Mouse (Mus musculus): ENCODE data around the gene Mdm2. TPM values are rescaled to one million over a fixed set of nuclear protein-coding genes. Genes with fewer than 3 reads are reported as not detected.
A peak's percentile ranks its signal among the peaks of the same experiment; 100 is the strongest.

Mdm2 gene
- polyA plus RNA-seq, 1 experiment, result 83.0 TPM

DNA sequence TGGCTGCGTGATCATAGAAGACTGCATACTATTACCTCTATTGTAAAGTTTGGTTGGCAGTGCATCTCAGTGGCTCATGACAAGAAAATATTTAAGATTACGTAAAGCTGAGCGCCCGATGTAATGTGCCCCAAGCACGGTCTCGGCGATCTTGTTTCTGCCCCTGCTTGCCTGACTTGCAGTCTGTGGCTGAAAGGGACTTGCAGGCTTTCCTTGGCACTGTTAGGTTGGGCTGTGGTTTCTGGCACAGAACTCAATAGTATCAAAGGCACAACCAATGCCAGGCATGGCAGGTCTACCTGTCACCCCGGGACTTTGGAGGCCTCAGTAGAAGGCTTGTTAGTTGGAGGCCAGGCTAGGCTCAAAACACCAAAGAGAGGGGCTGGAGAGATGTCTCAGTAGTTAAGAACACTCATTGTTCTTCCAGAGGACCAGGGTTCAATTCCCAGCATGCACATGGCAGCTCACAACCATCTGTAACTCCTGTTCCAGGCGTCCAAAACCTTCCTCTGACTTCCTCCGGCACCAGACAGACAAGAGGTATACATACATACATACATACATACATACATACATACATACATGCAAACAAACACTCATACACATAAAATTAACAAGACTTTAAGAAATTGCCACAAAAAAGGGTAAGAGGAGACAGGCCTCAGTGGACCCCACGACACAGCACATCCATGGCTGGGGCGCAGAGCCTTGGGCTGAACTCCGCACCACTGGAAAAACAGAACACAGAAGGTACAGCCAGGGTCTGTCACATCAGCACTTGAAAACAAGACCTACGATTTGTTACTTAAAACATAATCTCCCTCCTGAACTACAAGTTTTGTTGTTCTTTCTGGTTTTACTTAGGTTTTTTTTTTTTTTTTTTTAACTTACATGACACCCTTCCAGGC, 51.8 kb downstream of the Mdm2 start:
- H3K4me3 ChIP-seq (ENCODE audit: control insufficient read depth, insufficient read depth, low read length), result no peak overlapping the region
- no peak for TF ChIP-seq CTCF (IDR thresholded peaks at IDR 0.05; ENCODE audit: borderline replicate concordance, control insufficient read depth, extremely low read depth, insufficient read depth, low read length, poor library complexity)
- no peak for TF ChIP-seq POLR2A (IDR thresholded peaks at IDR 0.05; ENCODE audit: control insufficient read depth, extremely low read depth, insufficient read depth, low read length, poor library complexity)
- WGBS, result 92% methylated on average over 14 of the region's 14 CpGs
- no peaks in the 10 kb centered on the region for H3K27me3 ChIP-seq (ENCODE audit: control insufficient read depth, insufficient read depth, low read length)
- no peaks in the 10 kb centered on the region for H3K36me3 ChIP-seq (ENCODE audit: control insufficient read depth, insufficient read depth, low read length)
- peaks cover 19% of the 10 kb centered on the region for H3K4me1 ChIP-seq (replicated peaks; ENCODE audit: control insufficient read depth, insufficient read depth, low read length)
- H3K27ac ChIP-seq (ENCODE audit: control insufficient read depth, insufficient read depth, low read length), result peak overlapping the region; percentile 61; the same call in 1 of the 2 replicates
- no peak for DNase-seq

DNA sequence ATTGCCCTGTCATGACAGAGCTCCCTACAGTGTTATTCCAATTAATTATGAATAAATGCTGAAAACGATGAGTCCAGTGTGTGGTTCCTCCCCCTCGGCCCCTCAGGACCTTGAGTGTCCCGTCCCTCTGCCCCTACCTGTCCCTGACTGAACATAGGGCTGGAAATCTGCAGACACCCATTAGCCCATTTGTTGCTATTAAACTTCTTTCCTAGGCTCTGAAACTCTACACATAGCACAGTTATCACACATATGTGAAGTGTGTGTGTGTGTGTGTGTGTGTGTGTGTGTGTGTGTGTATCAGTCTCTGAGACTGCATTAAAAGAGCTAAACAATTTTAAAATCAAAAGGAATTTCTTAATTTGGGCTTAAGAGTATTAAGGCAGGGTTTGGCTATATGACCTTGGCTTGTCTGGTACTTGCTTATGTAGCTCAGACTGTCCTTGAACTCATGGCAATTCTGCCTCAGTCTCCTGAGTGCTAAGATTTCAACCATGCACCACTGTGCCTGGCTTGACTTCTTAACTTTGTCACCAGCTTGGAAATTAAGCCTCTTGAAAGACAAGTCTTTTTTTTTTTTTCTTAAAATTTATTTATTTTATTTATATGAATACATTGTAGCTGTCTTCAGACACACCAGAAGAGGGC, 52.8 kb downstream of the Mdm2 start:
- no peak overlapping the region for H3K4me3 ChIP-seq (ENCODE audit: control insufficient read depth, insufficient read depth, low read length)
- no peaks in the 10 kb centered on the region for H3K36me3 ChIP-seq (ENCODE audit: control insufficient read depth, insufficient read depth, low read length)
- WGBS, result 94% methylated on average over 3 of the region's 3 CpGs
- no peaks in the 10 kb centered on the region for H3K27me3 ChIP-seq (ENCODE audit: control insufficient read depth, insufficient read depth, low read length)
- peaks cover 23% of the 10 kb centered on the region for H3K4me1 ChIP-seq (replicated peaks; ENCODE audit: control insufficient read depth, insufficient read depth, low read length)
- no peak overlapping the region for H3K27ac ChIP-seq (ENCODE audit: control insufficient read depth, insufficient read depth, low read length)
- TF ChIP-seq CTCF (IDR thresholded peaks at IDR 0.05; ENCODE audit: borderline replicate concordance, control insufficient read depth, extremely low read depth, insufficient read depth, low read length, poor library complexity) (no peak), POLR2A (IDR thresholded peaks at IDR 0.05; ENCODE audit: control insufficient read depth, extremely low read depth, insufficient read depth, low read length, poor library complexity) (no peak)
- no peak for DNase-seq

DNA sequence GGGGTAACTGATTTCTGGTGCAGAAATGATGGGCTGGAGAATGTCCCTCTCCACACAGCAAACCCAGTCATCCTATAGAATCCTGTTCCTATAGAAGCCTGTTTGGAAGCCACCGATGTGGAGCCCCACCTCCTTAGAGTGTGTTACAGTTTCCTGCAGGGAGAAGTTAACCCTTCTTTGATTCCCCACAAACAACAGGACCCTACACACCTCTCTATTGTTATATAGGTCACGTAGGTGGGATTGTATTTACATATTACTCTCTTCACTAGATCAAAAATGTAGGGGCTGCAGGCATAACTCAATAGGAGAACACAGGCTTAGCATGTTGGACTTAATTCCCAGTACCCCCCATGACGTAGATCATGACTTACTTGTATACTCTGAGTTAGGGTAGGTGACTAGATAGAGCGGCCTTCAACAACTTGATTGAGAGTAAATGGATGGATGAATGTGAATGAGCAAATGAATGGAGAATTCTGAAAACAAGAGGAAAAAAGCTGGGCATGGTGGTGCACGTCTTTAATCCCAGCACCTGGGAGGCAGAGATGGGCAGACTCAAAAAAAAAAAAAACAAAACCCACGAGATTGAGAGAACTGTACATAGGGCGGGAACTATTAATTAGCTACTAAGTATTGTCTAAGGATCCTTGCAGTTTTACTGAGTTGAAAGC, 53.4 kb downstream of the Mdm2 start:
- H3K4me1 ChIP-seq (replicated peaks; ENCODE audit: control insufficient read depth, insufficient read depth, low read length), result peaks cover 24% of the 10 kb centered on the region
- H3K36me3 ChIP-seq (ENCODE audit: control insufficient read depth, insufficient read depth, low read length), result no peaks in the 10 kb centered on the region
- 91% methylated on average over 7 of the region's 7 CpGs for WGBS
- TF ChIP-seq POLR2A (IDR thresholded peaks at IDR 0.05; ENCODE audit: control insufficient read depth, extremely low read depth, insufficient read depth, low read length, poor library complexity) (no peak), CTCF (IDR thresholded peaks at IDR 0.05; ENCODE audit: borderline replicate concordance, control insufficient read depth, extremely low read depth, insufficient read depth, low read length, poor library complexity) (no peak)
- no peak overlapping the region for H3K4me3 ChIP-seq (ENCODE audit: control insufficient read depth, insufficient read depth, low read length)
- H3K27me3 ChIP-seq (ENCODE audit: control insufficient read depth, insufficient read depth, low read length), result no peaks in the 10 kb centered on the region
- no peak for DNase-seq
- H3K27ac ChIP-seq (ENCODE audit: control insufficient read depth, insufficient read depth, low read length), result no peak overlapping the region

DNA sequence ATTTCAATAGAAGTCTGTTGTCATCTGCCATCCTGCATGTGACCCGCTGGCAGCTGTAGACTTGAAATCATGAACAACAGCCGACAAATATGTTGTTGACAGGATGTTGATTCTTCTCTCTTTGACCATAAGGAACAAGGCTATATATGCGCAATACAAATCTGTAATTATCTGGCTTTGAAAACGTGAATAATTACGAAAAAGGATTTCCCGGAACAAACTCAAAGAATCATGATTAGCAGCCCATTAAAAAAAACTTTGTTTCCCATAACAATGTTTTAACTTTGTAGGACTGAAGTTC, 53.9 kb downstream of the Mdm2 start:
- H3K4me3 ChIP-seq (ENCODE audit: control insufficient read depth, insufficient read depth, low read length), result no peak overlapping the region
- WGBS, result 93% methylated on average over 6 of the region's 6 CpGs
- H3K4me1 ChIP-seq (replicated peaks; ENCODE audit: control insufficient read depth, insufficient read depth, low read length), result peaks cover 29% of the 10 kb centered on the region
- TF ChIP-seq POLR2A (IDR thresholded peaks at IDR 0.05; ENCODE audit: control insufficient read depth, extremely low read depth, insufficient read depth, low read length, poor library complexity) (no peak), CTCF (IDR thresholded peaks at IDR 0.05; ENCODE audit: borderline replicate concordance, control insufficient read depth, extremely low read depth, insufficient read depth, low read length, poor library complexity) (no peak)
- H3K27me3 ChIP-seq (ENCODE audit: control insufficient read depth, insufficient read depth, low read length), result no peaks in the 10 kb centered on the region
- no peak overlapping the region for H3K27ac ChIP-seq (ENCODE audit: control insufficient read depth, insufficient read depth, low read length)
- no peak for DNase-seq
- H3K36me3 ChIP-seq (ENCODE audit: control insufficient read depth, insufficient read depth, low read length), result no peaks in the 10 kb centered on the region

DNA sequence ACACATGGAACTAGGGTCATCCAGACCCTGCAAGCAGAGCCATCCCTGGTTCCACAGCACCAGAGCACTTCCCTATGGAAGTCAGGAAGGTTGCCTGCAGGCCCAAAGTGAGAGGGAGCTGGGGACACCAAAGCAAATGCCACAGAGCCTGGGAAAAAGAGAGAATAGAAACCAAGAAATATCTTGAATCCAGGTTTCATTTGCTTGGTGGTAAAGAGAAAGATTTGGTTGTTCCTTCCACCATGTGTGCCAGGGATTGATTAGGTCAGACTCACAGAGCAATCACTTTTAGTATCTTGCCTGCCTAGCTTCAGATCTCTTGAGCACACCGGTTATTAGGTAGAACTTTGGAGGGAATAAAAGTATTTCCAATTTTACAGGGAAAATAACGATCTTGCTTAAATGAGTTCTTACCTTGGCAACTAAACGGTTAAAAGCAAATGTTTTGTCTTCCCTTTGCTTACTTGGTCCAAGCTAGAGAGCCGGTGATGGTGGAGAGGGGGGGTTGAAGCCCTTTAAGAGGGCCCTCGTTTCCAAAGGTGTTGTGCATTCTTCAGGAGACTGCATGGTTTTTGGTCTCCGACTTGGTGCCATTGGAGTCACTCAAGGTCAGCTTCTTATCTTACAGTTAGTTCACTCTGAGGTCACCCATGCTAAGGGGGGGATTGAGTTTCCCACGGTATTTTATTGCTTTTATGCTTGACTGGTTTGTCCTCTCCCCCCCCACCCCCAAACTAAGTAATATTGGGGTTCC, 54.5 kb downstream of the Mdm2 start:
- Histone ChIP-seq H3K27ac (ENCODE audit: control insufficient read depth, insufficient read depth, low read length) (no peak overlapping the region), H3K4me3 (ENCODE audit: control insufficient read depth, insufficient read depth, low read length) (no peak overlapping the region), H3K36me3 (ENCODE audit: control insufficient read depth, insufficient read depth, low read length) (no peaks in the 10 kb centered on the region), H3K4me1 (replicated peaks; ENCODE audit: control insufficient read depth, insufficient read depth, low read length) (peaks cover 34% of the 10 kb centered on the region), H3K27me3 (ENCODE audit: control insufficient read depth, insufficient read depth, low read length) (no peaks in the 10 kb centered on the region)
- WGBS, result 85% methylated on average over 7 of the region's 7 CpGs
- no peak for DNase-seq
- TF ChIP-seq CTCF (IDR thresholded peaks at IDR 0.05; ENCODE audit: borderline replicate concordance, control insufficient read depth, extremely low read depth, insufficient read depth, low read length, poor library complexity) (no peak), POLR2A (IDR thresholded peaks at IDR 0.05; ENCODE audit: control insufficient read depth, extremely low read depth, insufficient read depth, low read length, poor library complexity) (no peak)

DNA sequence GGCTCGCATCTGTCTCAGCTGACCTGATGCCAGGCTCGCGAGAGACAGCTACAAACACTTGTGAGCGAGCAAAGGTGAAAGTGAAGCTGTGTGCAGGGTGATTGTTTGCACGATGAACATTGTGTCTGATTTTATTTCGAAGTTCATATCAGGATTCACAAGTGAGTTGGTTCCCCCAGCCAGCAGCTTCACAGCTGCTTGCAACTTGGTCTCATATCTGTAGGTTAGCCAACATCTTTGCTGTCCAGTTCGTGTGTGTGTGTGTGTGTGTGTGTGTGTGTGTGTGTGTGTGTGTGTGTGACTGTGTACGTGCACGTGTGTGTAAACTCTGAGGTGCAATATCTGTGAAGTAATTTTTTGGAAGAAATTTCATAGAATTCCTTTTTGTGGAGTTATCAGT, 55.1 kb downstream of the Mdm2 start:
- peaks cover 35% of the 10 kb centered on the region for H3K4me1 ChIP-seq (replicated peaks; ENCODE audit: control insufficient read depth, insufficient read depth, low read length)
- no peak overlapping the region for H3K27ac ChIP-seq (ENCODE audit: control insufficient read depth, insufficient read depth, low read length)
- DNase-seq, result no peak
- no peaks in the 10 kb centered on the region for H3K27me3 ChIP-seq (ENCODE audit: control insufficient read depth, insufficient read depth, low read length)
- H3K4me3 ChIP-seq (ENCODE audit: control insufficient read depth, insufficient read depth, low read length), result no peak overlapping the region
- TF ChIP-seq CTCF (IDR thresholded peaks at IDR 0.05; ENCODE audit: borderline replicate concordance, control insufficient read depth, extremely low read depth, insufficient read depth, low read length, poor library complexity) (no peak), POLR2A (IDR thresholded peaks at IDR 0.05; ENCODE audit: control insufficient read depth, extremely low read depth, insufficient read depth, low read length, poor library complexity) (no peak)
- no peaks in the 10 kb centered on the region for H3K36me3 ChIP-seq (ENCODE audit: control insufficient read depth, insufficient read depth, low read length)
- WGBS, result 94% methylated on average over 9 of the region's 9 CpGs

All from thymus, adult 2 months (tissue).